Mouse (Mus musculus): ENCODE data around the gene Tmem212. TPM values are rescaled to one million over a fixed set of nuclear protein-coding genes. Genes with fewer than 3 reads are reported as not detected.
"Not testable (repeated sequence)": the region's sequence is repeated elsewhere in the genome, so short reads cannot be mapped to it uniquely, and the experiment has no call there.

Gene Tmem212
- total RNA-seq (2021), result not detected
- long read RNA-seq, experiment 1, result 0 reads
- long read RNA-seq, experiment 2, result 0 reads

DNA sequence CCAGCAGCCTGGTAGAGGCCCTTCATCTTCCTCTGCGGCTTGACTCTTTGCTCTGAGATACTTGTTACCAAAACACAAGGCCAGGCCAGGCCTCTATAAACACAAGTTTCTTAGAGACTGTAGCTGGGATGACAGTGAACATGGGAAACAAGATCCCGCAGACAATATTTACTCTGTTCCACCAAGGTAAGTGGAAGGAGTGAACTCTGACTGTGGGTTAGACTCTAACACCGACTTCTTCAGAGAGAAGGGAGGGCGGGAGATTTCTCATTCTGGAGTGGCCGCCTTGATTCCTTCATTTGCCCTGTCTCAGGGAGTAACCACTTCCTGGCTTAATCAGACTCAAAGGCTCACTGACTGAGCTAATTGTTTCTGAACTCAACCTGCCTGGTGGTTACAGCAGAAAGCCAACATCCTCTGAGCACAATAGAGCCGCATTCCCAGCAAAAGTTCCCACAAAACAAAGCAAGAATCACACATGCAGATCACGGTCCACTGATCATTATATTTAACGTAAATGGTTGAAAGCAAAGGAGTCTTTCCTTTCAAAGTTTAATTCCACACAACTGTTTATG is at the start of gene Tmem212:
Gene Tmem212, minus strand, starts transcription at position 51 of the 575 bp plus-strand sequence.
- no peak for DNase-seq (ENCODE audit: low spot score in 2 of 2)

DNA sequence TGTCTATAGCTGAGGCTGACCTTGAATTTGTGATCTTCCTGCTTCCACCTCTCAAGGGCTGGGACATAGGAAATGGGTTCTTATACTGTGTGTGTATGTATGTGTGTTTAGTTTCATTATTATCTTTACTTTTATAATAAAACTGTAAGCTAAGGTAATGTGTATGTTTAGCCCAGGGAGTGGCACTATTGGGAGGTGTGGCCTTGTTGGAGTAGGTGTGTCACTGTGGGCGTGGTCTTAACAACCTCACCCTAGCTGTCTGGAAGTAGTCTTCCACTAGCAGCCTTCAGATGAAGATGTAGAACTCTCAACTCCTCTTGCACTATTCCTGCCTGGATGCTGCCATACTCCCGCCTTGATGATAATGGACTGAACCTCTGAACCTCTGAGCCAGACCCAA is 49.2 kb upstream of the Tmem212 start:
- not testable (repeated sequence) for DNase-seq (ENCODE audit: low spot score in 2 of 2)

DNA sequence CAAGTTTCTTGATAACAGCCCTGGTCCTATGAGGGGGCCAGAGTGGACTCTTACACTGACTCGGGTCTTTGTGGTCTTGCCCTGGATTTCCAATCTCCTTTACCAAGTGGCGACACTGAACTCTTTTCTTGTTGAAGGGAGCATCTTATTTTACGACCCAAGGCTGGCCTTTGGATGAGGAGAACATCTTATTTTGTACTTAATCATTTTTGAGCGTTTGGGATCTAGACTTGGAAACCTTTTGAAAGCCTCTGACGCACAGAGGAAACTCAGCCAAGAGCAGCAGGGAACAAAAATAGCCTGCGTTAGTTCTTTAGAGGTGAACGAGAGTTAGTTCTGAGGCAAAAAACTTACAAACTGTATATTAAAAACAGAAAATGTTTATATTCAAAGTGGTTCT is 46.8 kb upstream of the Tmem212 start:
- no peak for DNase-seq (ENCODE audit: low spot score in 2 of 2)

DNA sequence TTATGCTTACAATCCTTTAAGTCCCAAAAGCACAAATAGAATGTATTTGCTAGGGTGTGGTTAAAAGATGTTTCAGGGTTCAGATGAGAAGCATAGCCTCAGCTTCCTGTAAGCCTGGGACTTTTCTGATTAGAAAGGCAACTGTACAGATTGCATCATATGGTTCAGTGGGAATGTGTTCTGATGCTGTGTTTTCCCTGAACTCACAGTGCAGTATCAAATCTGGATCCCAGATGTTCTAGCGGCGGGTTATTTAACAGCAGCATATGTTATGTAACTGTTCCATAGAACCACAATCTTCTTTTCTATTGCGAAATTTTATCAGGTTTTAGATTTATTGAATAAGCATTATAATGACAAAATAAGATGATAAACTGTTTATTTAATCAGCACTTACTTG is 45.5 kb upstream of the Tmem212 start:
- no peak for DNase-seq (ENCODE audit: low spot score in 2 of 2)

DNA sequence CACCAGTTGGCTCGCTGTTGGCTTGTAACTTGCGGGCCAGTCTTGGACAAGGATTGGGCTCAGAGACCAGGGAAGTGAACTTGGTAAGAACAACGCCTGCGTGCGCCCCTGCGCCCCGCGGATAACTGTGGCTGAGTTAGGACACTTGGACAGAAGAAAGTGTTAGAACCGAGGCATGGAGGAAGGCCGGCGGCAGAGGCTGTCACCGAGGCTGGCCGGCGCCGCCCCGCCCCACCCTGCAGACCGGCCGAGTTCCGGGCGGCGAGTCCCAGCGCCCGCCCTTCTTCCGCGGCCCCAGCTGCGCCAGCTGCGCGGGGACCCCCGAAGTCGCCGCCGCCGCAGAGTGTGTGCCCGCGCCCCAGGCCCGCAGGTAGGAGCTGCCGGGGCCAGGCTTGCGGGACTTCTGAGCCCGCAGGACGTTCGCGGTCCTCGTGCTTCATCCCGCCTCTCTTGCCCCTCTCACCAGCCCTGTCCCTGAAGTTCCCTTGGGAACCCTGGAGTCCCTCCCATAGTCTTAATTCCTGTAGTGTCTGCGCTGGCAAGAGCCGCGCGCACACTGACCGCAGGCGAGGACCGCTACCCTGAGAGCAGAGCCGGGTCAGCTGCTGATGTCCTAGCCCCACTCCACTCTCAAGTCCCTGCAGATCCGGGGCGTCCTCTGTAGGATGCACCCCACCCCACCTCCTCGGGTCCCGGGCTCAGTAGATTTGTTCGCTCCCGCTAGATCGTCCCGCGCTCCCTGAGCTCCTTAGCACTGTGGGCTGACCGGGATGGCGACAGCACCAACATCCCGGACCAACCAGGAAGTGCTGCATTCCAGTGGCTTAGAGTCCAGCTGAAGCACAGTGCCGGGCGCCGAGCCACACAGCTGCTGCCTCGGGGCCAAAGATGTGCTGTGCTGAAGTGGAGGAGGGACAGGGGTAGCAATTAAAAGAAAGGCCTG is 42.5 kb upstream of the Tmem212 start, which contains the start of gene Pld1:
Gene Pld1, plus strand, starts transcription at position 315 of the 943 bp plus-strand sequence.
- peak; percentile 13 to 42 for DNase-seq (ENCODE audit: low spot score in 2 of 2)

DNA sequence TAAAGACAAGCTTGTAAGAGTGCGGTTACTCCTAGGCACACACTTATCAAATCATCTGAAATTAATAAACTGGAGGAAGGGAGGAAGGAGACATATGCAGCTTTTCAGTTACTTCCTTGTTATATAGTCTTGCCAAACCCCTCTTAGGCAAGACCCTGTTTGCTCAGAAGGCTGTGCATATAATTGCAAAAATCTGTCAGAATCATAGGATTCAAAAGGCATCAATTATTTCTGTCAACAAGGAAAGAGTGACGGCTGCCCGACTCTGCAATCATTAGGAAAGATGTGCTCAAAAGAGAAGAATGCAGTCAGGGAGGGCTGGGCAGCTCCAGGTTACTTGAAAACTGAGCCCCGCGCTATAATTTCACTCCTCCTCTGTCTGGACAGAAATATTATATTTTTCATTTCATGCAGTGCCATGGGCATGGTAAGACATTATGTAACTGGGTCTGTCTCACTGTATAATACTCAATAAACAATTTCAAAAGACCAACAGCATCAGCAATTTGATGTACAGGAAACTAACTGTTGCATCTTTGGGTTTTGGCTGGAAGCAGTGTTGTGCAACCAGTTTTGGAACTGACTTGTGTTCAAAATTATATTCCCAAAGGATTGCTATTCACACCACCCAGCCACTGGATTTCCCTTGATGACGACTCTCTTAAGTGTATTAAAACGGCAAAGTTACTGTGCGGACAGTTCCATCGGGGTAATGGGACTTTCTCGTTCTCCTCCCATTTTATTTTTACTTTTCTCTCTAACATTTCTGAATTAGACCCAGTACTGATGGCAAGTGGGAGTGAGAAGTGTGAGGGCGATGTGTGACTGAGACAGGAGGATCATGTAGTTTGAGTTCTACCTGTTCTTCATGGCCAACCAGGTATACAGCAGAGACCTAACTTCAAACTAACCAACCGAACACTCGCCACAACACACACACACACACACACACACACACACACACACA is 41.3 kb upstream of the Tmem212 start:
- no peak for DNase-seq (ENCODE audit: low spot score in 2 of 2)

DNA sequence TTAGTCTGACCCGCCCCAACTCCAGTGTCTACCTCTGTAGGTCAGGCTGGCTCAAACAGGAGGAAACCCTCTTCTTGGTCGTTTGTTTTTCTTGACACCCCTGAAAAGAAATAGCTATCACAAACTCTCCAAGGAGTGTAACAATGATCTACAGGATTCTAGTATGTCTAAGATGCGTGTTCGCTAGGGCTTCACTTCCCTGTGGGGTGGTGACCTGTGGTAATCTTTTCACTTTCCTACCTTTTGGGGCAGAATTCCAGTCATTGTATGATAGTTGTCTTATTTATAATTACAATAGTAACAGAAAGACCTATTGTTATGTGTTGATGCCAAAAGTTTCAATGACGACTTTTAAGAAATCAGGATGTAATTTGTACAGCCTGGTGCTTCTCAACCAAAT is 40.6 kb upstream of the Tmem212 start:
- DNase-seq (ENCODE audit: low spot score in 2 of 2), result no peak

DNA sequence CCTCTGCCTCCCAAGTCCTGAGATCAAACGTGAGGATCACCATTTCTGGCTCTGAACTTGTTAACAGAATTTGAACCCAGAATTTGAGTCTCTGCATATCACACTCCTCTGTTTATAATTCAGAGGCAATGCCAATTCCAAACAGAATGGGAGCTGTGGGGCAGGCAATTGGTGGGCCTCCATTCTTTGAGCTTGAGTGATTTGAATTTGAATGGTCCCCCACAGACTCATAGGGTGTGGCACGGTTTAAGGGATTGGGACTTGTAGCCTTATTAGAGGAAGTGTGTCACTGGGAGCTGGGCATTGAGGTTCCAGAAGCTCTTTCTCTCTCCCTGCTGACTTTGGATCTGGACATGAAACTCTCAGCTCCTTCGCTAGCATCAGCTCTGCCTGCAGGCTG is 39.5 kb upstream of the Tmem212 start:
- DNase-seq (ENCODE audit: low spot score in 2 of 2), result no peak

DNA sequence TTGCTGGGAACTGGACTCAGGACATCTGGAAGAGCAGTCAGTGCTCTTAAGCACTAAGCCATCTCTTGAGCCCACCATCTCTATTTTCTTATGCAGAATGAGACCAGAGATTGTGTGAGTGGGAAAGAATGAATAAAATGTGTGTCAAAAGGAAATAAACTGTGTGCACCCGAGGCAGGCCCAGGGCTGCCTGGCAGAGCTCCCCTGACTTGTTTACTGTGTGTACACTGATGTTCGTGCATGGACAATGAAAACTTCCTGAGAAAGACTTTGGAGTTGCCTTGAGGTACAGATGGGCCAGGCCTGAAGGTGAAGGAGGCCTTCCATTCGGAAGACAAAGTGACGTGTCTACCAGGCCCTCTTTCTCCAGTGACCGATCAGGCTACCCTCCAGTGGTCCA is 36.2 kb upstream of the Tmem212 start:
- DNase-seq (ENCODE audit: low spot score in 2 of 2), result no peak

DNA sequence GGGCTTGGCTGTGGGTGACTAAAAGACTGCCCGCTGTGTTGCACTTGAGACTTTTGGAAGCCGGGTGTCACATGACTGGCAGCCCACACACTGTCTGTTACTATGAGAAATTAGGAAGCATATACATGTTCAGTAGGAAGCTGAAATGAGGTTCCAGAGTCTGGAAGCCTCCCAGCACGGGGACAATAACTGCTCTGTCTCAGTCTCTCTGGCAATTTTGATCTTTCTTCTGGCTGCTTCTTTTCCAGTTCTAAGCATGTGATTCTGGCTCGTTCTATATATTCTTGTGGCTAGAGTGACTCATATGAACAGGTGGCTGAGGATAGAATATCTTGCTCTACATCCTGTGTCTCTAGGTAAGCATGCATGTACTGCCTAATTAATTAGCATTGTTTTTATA is 33.1 kb upstream of the Tmem212 start:
- DNase-seq (ENCODE audit: low spot score in 2 of 2), result no peak

DNA sequence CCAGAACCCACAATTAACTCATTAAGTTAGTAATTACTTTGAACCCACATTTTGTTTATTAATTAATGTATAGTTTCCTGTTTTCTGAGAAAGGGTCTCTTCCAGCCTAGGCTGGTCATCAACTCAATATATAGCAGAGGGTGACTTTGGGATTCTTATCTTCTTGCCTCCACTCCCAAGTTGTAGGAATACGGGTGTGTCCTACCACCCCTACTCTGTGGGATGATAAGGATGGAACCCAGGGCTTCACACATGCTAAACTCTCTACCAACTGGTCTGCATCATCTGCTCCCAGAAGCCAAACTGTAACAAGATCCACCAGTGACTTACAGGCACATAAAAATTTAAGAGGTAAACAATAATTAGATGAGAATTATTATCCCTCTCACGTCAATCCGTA is 27.9 kb upstream of the Tmem212 start:
- no peak for DNase-seq (ENCODE audit: low spot score in 2 of 2)

DNA sequence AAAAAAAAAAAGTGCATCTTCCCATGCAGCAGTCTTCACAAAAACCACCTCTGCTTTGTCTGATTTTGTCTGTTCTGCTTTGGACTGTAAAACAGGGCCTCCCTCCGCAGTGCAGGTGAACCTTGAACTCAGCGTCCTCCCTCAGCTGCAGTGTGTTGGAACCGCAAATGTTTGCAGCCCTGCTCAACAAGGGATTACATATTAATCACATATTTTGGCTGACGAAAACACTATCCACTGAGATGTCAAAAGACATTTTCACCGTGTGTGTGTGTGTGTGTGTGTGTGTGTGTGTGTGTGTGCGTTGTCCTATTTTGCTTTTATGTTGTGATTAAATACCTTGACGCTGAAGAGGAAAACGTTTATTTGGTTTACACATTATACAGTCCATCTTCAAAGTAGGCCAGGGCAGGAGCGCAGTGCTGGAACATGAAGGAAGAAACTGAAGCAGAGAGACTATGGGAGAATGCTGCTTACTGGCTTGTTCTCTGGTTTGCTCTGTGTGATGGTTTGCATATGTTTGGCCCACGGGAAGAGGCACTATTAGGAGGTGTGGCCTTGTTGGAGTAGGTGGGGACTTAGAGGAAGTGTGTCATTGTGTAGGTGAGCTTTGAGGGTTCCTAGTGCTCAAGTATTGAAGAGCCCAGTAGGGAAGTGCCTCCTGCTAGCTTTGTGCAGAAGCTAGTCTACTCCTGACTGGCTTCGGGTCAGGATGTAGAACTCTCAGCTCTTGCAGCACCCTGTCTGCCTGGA is 25.3 kb upstream of the Tmem212 start:
- DNase-seq (ENCODE audit: low spot score in 2 of 2), result no peak

DNA sequence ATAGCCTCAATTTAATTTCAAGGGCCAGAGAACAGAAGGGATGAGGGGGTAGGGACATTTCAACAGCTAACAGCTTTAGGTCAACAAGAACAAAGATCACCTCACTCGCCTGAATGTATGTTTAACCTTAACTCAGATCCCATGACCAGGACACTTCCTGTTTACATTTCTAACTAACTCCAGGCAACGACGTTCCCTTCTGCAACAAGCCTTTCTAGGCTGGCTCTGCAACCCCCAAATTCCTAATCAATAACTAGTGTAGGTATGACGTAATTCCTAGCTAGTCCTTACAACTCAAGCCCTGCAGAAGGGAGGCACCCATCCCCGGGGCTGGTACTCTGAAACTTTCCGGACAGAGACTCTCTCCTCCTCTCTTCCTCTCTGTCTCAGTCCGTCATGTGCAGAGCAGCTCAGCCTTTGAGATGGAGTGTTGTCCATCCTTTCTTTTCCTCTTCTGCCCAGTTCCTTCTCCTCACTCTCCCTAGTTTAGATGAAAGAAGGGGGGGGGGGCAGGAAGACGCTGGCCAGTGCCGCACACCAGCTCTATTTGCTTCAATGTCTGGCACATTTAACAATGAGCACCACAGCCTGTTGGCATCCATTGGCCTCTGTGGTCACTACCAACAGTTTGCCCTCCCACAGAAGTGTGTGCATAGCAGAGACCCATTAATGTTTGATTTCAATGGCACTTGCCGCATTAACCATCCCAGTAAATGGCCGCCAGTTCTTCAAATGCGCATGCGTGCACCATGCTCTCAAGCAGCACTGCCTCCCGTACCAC is 22.7 kb upstream of the Tmem212 start:
- no peak for DNase-seq (ENCODE audit: low spot score in 2 of 2)

DNA sequence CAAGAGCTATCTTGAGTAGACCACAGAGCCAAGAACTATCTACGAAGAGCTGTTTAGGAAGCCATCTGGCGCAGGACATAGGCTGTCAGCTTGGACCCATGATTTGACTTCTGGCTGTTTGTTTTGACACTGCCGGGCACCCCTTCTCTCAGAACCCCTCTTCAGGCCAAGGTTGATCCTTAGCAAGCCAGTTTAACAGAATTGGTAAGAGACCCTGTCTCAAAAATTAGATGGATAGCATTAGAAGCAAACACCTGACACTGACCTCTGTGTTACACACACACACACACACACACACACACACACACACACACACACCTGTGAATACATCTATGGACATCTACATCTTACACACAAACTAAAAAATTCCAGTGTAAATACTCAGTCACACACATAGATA is 12.8 kb upstream of the Tmem212 start:
- no peak for DNase-seq (ENCODE audit: low spot score in 2 of 2)

DNA sequence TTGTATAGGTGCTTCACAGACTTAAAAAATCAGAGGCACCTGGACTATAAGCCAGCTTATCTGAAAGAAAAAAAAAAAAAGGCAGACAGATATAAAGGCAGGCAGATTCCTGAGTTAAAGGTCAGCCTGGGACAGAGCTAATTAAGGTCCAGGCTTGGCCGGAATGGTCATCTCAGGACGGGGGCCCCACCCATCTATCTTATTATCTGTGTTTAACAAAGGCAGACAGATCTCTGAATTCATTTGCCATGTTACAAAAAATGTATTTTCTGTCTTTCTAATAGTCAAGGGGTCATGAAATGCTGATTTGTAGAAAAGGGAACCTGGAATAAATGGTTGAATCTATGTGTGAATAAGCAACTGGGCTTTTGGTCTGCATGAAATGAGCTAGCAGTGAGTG is 12.1 kb upstream of the Tmem212 start:
- no peak for DNase-seq (ENCODE audit: low spot score in 2 of 2)

DNA sequence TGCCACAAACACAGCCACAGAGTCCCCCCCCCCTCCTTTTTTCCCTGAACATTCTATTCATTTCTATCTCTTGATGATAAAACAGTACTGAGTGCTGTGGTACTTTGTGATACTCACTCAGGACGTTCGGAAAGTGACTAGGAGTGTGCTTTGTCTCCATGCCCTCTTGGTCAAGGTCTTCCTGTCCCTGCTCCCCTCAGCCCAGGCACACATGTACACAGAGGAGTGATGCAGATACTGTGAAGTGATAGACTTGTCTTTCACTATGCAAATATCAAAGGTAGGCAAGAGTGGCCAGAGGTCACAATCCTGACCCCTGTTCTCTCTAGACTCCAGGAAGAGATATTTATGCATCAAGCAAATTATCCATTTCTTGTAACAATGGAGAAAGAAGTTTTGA is 11.1 kb upstream of the Tmem212 start:
- no peak for DNase-seq (ENCODE audit: low spot score in 2 of 2)

DNA sequence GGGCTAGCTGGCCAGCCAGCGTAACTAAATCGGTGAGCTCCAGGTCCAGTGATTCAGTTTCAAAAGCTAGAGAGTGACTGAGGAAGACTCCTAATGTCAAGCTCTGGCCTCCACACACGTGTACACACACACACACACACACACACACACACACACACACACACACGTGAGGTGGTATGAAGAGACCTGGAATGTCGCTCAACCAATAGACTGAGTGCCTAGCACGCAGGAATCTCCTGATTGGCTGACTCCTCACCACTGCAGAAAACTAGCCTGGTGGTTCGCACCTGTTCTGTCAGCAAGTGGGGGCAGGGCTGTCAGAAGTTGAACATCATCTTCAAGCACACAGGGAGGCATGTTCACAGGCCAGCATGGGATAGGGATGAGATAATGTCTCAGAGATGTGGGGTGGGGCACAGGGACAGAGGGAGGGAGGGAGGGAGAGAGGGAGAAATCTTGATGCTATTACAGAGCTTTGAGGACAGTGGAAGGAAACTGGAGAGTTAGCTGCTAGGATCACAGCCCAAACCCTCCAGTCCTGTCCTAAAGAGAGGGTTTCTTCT is 10.6 kb upstream of the Tmem212 start:
- no peak for DNase-seq (ENCODE audit: low spot score in 2 of 2)

DNA sequence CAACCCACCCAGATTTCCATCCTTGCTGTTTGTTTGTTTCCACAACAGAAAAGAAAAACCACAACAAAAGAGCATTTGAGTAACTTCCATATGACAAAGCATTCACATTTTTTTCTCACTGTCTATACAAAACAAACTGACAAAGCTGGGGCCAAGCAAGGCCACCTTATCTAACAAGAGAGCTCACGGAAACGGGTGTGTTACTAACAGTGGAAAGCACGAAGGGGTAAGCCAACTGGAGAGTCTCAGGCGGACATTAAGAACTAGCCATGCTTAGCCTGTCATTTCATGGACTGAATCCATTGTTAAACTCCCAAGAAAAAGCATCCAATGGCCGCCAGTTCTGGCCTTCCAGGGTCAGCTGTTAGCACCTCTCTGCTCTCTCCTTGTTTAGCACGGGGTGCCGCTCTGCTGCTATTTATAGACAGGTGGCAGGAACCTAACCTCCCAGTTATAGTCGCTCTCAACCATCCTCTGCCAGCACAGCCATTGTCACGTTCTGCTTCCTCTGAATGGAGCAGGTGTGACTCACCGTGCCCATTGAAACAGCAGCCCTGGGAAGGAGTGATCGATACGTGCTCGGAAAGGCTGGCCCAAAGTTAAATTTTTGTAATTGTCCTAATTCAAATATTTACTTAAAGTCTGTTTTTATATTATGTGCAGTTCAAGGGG is 8.6 kb upstream of the Tmem212 start:
- DNase-seq (ENCODE audit: low spot score in 2 of 2), result no peak

DNA sequence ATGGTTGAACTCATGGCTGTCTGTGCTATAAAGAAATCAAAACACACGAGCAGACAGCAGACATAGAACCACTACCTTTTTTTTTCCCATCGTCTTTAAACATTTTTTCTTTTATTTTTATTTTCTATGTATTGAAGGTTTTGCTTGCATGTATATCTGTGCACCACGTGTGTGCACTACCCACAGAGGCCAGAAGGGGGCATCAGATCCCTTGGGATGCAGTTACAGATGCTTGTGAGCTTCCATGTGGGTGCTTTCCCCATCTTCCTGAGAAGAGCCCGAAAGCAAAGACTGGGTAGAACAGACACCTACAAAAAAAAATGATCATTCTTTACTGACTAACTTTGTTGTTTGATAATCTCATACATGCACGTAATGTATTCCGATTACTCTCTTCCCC is 5.7 kb upstream of the Tmem212 start:
- DNase-seq (ENCODE audit: low spot score in 2 of 2), result no peak
